Mouse (Mus musculus) cerebellum, adult 2 months (tissue): ENCODE measurements around the gene Nkrf.

Source experiments
- CTCF ChIP-seq: fragments of 200-500 bp; IDR thresholded peaks from 2 replicates; pipeline ENCODE4 v1.5.1; 2011; ENCODE audit warnings: low read depth, mild to moderate bottlenecking, control low read depth, low read length, moderate library complexity, borderline replicate concordance; ENCODE audit not compliant: insufficient read depth
- POLR2A ChIP-seq: fragments of 200-500 bp; IDR thresholded peaks from 2 replicates; pipeline ENCODE4 v1.6.1; 2011; ENCODE audit warnings: low read length, control low read depth, borderline replicate concordance; ENCODE audit not compliant: insufficient read depth

GRCm38 (mm10) chrX:36935326-36935966 lies 32.7 kb upstream of the Nkrf start:
- TF ChIP-seq CTCF (no peak), POLR2A (no peak)
